Mouse (Mus musculus) adrenal gland, postnatal 10 days (tissue): Measurements from ENCODE around the gene Rspo1. TPM values are rescaled to one million over a fixed set of nuclear protein-coding genes. Genes with fewer than 3 reads are reported as not detected.
A peak's percentile ranks its signal among the peaks of the same experiment; 100 is the strongest.
"Not testable (repeated sequence)": the region's sequence is repeated elsewhere in the genome, so short reads cannot be mapped to it uniquely, and the experiment has no call there.

Source experiments
- DNase-seq: peaks from one replicate; pipeline ENCODE4 v3.0.0; 2021; ENCODE audit warnings: mixed read lengths
- long read RNA-seq, 2 experiments: library from polyadenylated mRNA; stranded (forward); transcript quantifications; one replicate each; pipeline ENCODE4 v2.0.0; 2021
- total RNA-seq, 2 experiments: library from RNA; stranded (reverse); gene quantifications; 2 replicates each; pipeline ENCODE4 v1.2.3; 2021

Rspo1 gene
- total RNA-seq, result 1 to 10 TPM; 5.2 to 6.0 TPM
- long read RNA-seq, experiment 1, transcript Rspo1-201 (6 exons, 1,834 nt), result major isoform, 7 of 12 reads
- long read RNA-seq, experiment 1, partial matches to known transcripts, result 1 of 12 reads
- long read RNA-seq, experiment 1, other reads (novel, unspliced or antisense), result 3 of 12 reads
- long read RNA-seq, experiment 2, transcript Rspo1-201 (6 exons, 1,834 nt), result major isoform, 5 of 5 reads
- long read RNA-seq, experiment 2, partial matches to known transcripts, result 0 of 5 reads
- long read RNA-seq, experiment 2, other reads (novel, unspliced or antisense), result 0 of 5 reads

DNA sequence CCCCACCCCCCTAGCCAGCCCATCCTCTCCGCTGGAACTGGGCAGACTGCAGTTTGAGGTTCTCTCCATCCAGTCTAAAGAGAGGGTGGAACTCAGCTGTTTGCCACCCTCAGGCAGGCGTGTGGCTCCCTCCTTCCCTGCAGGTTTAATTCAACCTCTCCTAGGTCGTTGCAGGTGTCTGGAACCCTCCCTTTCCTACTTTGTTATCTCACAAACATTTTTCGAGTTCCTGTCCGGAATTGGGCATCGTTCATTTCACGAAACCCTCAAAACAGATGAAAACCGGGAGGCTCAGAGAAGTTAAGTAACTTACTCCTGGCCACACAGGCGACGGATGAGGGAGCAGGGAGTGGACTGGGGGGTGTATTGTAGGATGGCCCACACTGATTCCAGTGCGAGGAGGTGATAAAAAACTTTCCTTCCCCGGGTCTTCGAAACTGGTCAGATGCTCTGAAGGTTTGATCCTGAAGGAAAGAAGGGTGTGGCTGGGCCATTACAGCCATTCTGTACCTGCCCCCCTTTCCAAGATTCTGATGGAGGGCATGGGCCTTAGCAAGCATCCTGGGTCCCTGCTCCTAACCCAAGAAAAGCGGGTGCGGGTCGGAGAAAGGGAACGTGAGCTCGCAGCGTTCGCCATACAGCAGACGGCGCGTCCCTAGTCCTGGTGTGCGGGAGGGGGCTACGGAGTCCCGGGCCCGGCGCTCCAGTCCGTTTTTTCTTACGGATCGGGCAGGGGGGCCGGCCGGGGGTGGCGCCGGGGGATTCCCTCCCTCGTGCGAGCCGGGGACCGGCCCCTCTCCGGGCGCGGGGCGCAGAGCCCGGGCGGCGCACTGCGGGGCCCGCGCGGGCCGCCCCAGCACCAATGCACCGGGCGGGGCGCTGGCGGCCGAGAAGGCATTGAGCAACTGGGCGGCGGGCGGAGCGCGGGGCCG, at the start of gene Rspo1:
Gene Rspo1 (plus strand): TSS at position 760 of the 932 bp plus-strand sequence.
- peak; percentile 40 for DNase-seq

DNA sequence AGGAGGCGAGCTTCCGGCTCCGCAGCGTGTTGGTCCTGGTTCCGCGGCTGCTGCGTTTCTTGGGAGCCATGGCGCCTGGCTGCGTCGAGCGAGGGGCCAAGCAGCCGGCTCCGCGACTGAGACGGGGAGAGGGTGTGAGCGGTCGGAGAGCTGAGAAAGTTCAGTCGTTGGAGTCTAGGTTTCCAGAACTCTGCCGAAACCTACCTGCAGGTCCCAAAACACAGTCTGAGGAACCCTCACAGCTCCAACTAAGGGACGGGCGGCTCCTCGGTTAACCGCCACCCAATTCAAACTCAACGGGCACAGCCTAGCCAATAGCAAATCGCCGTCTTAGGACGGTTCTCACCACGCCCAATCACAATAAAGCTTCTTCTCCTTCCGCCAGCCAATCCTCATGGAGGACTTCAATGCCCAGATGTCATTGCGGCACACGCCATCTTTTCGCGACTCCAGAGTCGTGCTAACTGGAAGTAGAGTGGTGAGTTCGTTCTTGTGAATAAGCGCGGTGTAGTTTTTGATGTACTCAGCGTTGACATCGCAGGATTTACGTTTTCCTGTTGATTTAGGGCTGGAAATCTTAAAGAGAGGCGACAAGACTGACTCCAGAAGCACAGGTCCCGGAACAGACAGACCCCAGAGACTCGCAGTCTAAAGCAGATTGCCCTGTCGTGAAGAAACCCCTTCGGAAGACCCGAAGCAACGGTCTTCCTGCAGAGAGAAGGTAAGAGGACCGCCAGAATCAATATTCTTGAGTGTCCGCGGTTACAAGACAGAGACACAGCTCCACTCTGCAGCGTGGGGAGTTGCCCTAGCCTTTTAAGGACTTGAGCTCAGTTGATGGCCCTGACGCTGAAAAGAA, 49.4 kb upstream of the Rspo1 start, which contains the start of gene 9930104L06Rik:
Gene 9930104L06Rik (plus strand): TSS at position 436 of the 859 bp plus-strand sequence.
- peak; percentile 95 for DNase-seq

DNA sequence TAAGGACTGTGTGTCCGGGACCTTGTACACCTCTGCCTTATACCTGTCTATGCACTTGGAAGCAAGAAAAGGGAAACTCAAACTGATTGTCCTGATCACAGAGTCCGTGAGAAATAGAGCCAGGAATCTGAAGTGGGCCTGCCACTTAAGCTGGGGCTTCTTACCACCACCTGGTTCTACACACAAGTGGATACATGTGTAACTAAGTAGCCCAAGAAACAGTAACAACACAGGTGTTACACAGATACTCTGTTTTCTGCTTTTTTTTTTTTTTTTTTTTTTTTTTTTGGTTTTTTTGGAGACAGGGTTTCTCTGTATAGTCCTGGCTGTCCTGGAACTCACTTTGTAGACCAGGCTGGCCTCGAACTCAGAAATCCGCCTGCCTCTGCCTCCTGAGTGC, 47.0 kb upstream of the Rspo1 start, which contains the start of gene Cdca8:
Gene Cdca8 (minus strand): TSS at position 101 of the 400 bp plus-strand sequence.
- DNase-seq, result not testable (repeated sequence)

DNA sequence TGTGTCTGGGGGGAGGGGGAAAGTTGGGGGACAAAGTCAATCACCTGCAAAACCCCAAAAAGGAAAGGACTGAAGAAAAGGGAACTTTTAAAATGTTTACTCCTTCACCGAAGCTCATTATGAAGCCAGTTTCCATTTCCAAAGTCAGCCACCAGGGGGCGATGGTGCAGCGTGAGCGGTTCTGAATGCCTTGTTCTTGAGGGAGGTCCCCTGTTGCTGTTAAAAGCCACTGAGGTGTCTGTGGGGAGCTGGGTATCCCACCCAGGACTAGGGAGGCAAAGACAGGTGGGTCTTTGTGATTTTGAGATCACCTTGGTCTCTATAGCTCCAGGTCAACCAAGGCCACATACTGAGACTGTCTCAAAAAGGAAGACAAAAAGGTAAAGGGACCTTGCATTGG, 43.2 kb upstream of the Rspo1 start:
- peak; percentile 90 for DNase-seq

DNA sequence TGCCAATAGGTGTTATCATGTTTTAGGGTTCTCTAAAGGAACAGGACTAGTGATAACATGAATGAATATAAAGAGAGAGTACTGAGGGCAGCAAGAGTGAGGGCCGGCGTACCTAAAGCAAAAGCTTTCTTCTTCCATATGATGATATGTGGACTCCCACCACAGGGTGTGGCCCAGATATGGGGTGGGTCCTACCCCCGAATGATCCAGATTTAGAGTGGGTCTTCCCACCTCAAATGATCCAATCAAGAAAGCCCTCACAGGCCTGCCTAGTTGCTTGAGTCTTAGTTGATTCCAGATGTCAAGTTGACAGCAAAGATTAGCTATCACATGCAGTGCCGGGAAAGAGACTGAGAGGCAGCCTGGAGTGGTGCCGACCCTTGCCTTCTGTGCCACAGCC, 42.4 kb upstream of the Rspo1 start:
- DNase-seq, result no peak

DNA sequence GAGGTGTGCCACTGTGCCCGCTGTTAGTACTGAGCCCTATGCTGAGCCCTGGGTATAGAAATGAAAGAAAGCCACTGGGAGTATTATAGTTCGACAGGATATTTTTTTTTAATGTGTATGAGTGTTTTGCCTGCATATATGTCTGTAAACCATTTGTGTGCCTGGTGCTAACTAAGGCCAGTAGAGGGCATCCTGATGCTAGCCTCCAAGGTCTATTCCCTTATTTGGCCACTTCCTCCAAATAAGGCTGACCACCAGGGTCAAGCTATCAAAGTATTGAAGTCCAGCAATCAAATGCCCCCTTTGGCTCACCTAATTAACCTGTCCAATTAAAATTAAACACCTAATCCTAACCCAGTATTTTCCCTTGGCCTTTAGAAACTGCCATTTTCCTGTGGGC, 41.3 kb upstream of the Rspo1 start:
- no peak for DNase-seq

DNA sequence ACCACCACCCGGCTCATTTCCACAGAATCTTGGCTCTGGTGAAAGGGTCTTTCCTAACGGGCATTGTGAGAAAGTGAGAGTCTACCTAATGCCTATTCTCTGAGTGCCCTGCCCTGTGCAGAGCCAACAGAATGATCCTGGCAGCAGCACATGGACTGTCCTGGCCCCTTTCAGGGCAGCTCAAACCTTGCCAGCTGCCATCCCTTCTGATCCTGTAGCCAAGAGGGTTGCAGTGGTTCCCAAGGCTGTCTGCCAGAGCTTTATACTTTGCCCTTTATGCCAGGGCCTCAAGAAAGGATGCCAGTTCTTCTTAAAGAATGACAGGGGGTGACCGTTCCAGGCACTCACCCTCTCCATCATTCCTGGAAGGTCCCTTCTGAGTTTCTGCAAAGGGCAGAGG, 36.7 kb upstream of the Rspo1 start:
- peak; percentile 43 for DNase-seq

DNA sequence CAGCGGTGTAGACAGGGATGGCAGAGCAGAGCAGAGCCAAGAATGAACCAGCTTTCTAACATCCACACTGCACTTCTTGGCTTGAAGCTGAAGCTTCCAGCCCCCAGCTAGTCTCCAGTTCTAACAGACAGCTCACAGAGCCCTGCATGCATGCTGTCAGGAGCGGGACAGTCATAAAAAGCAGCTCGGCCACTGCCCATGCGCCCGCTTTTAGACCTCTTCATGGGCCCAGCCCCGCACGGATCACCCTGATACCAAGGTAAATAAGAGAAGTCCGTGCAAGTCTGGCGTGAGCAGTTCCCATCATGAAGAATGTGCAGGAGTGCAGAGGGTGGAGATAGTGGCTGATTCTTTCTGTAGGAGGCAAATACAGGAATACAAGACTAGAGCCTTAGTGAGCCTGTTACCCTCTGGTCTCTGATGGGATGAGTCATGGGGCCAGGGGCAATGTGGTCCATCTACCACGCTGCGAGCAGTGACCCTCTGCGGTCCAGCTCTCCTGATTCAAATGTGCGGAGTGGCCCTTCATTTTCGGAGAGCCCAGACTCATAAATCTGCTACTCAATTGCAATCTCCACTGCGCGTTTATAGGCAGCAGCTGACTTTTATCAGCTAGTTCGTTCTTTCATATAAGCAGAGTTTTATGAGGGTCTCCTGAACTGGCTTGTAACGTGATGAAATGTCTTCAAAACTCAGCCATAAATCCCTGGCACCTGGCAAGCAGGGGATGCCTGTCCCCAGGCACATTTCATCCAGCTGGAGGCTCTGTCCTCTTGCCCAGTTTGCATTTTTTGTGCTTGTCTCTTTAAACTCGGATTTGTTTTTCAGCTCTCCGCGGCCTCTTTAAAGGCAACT, 35.8 kb upstream of the Rspo1 start:
- DNase-seq, result no peak

DNA sequence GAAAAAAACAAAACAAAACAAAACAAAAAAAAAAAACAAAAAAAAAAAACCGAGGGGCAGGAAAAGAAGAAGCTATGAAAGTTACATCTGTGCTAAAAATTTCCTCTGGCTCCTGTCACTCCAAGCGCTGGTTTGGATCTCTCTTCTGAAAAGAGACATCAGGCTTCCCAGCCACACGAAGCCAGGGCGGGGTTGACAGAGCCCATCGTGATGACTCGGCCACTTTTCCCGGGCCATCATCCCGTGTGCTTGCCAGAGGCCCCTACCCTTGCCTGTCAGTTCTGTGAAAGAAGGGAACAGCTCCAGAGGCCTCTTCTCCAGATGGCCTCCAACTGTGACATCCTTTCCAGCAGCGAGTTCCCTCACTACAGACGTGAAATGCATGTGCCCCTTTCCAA, 35.2 kb upstream of the Rspo1 start:
- no peak for DNase-seq

DNA sequence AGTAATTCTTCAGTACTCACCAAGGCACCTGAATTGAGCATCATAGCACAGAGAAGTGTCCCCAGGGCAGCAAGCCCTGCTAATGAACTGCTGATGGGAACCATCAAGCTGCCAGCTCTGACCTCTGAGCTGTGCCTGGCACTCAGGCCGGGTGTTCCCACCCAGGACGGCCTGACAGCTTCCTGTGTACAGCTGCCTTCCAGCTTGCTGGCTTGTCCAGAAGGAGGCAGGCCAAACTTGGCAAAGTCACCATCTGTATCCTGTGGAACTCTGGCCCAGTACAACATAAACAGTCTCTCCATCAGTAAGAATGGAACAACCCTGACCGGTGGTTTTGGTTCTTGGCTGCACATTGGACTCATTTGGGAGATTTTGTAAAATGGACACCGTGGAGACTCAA, 32.7 kb upstream of the Rspo1 start:
- DNase-seq, result no peak

DNA sequence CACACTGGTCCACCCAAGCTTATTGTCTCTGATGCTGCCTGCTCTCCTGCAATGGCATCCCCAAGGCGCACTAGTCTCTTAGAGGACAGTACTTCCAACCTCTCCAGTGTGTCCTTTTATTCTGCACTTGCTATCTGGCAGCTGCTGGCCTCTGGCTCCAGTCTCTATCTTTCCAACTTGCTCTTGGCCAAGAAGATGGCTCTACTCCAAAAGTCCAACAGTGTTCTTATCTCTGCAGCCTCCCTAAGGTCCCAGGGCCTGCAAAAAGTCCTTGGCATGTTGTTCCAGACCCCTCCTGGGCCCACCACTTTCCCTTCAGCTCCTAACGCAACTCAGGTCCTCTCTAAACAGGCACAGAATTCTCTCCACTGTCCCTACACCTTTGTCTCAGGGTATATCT, 28.9 kb upstream of the Rspo1 start:
- DNase-seq, result no peak

DNA sequence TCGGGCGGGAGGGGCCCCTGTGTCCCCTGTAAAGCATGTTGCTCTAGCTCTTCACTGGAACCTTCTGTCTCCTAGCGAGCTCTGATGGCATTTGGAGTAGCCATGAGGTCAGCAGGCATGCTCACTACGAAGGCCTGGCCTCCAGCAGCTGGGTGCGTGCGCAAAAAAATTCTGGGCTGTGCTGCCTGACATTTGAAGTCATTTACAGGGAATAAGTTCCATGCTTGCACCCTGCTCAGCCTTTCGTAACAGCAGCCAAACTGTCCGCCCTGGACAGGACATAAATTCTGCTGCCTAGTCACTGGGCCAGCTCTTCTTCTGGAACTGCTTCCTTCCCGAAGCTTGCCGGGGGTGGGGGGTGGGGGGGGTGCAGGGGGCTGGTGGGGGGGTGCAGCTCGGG, 27.2 kb upstream of the Rspo1 start:
- DNase-seq, result peak; percentile 72

DNA sequence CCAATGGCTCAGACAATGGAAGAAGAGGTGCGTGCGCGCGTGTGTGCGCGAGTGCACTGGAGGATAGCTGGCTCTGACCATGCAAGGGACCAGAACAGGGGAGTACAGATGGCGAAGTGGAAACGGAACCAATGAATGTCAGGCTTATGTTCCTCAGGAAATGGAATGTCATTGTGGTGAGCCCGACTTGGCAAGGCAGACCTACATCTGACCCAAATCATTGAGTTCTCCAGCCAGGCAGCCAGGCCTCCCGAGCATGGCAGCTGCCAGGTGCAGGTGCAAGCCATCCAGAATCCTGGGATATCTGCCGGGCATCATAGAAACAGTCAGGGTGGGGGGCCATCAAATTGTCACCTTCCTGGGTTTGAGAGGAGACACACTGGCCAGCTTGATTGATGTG, 25.3 kb upstream of the Rspo1 start:
- DNase-seq, result no peak

DNA sequence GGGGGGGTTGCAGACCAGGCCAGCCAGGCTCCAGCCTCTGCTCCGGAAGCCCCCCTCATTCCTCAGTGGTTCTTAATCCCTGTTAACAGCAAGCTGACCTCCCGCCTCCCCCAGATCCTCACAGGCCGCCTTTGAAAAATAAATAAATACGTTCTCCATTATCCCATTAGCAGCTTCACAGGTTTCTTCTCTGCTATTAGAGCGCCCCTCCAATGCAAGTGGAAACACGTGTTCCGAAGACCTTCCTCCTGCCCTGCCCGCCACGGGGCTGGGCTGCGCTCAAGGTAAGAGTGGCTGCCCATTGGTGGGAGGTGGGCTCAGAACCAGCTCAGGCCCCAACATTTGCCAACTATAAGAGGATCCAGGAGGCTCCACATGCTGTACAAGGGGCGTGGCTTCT, 23.7 kb upstream of the Rspo1 start:
- DNase-seq, result no peak

DNA sequence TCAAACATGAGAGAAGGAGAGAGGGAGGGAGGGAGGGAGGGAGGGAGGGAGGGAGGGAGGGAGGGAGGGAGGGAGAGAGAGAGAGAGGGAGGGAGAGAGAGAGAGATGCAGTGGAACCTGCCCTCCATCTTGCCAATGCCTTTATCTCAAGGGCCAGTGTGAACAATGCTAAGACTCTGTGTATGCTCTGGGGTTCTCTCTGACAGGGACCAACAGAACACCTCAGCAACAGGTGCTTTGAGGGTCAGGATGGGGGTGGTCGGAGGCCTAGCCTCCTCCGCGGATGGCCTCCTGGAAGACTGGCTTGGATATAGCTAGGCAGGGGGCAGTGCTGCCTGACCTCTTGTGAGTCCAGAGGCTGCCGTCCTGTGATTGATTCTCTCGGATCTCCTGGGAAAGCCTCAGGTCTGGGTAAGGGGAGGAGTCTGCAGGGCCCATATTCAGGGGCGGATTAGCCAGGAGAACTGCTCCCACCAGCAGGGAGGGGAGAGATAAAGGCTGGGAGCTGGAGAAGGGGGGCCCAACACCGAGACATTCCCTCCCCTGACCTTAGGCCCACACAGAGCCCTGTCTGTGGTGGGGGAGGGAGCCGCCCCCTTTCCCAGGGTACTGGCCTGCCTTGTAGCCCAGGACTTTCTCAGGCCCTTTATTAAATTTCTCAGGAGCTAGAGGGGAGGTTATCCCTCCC, 21.2 kb upstream of the Rspo1 start:
- no peak for DNase-seq

DNA sequence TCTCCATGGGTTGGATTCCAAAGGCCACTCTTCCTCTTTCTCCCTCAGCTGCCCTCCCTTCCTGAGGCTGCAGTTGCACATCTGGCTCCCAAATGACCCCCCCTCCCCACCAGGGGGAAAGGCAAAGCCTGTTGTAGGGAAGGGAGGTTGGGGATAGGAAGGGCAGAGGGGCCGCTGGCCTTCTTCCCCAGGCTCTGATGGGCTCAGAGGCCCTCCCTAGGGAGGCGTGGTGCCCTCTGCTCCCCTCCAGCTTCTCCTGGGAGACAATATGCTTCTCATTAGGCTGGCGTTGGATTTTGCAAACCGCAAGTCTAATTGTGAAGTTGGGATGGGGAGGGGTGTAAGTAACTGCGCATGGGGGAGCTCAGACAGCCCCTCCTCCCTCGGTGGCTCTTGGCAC, 17.5 kb upstream of the Rspo1 start:
- no peak for DNase-seq

DNA sequence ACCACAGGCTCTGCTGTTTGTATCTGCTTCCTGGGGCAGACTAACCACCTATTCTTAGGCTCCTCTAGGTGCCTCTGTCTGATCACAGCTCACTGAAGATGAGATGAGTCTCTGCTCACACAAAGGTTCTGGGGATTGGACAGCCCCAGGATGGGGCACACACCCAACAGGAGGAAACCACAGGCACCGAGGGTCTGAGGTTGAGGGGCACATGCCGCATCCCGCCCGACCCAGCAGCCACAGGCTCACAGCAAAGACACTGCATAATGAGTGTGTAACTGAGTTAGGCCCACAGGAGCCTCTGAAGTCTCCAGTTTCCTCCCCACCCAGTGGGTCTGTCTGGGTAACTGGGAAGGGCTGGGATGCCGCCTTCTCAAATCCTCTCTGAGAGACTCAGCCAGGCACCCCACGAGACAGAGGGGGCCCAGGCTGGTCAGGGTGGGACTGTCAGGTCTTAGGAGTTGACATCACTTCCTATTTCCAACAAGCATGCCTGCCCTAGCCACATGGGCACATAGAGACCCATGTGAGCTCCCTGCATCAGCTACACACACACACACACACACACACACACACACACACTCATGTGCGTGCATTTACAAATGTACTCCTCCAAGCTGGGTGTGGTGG, 16.9 kb upstream of the Rspo1 start:
- no peak for DNase-seq

DNA sequence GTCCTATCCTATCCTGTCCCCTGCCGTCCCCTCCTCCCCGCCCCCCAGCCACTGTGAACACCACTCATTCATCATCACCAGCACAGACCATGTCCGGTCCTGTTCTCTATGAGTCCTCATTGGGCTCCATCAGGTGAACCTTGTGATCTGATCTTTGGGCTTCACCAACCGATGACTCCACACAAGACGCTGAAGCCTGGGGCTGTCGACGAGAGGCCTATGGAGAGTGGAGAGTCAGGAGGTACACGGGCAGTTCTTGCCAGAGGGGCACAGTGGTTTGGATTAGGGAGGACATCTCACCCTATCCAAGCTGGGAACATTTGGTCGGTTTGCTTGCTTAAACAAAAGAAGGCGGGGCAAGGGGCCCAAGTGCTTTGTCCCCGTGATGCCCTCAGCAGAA, 16.0 kb upstream of the Rspo1 start:
- no peak for DNase-seq

DNA sequence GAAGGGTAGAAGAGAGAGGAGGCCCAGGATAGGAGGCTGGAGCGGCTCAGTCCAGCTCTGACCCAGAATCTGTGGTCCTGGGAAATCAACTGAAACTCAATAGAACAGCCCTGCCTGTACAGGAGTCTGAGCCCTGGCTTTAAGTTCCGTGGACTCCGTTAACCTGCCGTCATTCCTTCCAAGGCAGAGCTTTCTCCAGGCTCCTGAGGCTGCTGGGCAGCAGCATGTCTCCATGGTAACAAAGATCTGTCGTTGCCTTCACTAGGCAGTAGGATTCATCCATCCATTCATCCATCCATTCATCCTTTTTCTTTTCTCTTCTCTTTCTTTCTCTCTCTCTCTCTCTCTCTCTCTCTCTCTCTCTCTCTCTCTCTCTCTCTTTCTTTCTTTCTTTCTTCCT, 15.6 kb upstream of the Rspo1 start:
- DNase-seq, result no peak

DNA sequence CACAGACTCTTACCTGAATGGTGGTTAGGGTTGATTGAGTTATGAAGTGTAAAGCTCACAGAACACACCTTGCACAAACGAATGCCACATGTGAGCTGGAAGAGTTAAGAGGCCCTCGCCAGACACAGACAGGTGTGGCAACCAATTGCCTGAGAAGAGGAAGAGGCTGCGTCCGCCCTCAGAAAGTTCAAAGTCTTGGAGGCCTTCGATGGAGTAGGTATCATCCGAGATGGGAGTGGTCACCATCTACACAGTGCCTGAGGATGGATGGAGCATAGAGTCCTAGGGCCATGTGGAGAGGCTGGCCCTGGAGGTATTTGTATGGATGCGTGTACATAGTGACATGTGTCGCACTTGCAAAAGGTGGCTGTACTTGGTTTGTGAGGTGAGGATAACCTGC, 15.1 kb upstream of the Rspo1 start:
- DNase-seq, result no peak
